Mouse (Mus musculus): ENCODE measurements around the gene Cypt15.
"Not testable (repeated sequence)": the region's sequence is repeated elsewhere in the genome, so short reads cannot be mapped to it uniquely, and the experiment has no call there.

Gene Cypt15

GRCm38 (mm10) chrX:39345967-39346366 lies at the start of gene Cypt15:
Gene Cypt15, plus strand, starts transcription at chrX:39346267.
- not testable (repeated sequence) for DNase-seq

GRCm38 (mm10) chrX:39370932-39371331 lies 24.9 kb downstream of the Cypt15 start:
- peak; percentile 2 for DNase-seq

- no peak for DNase-seq
Observed at GRCm38 (mm10) chrX:39378830-39379229, 32.8 kb downstream of the Cypt15 start.

GRCm38 (mm10) chrX:39383806-39384205 lies 37.7 kb downstream of the Cypt15 start:
- DNase-seq, result no peak

Measured in embryo, embryonic 11 days (tissue).